Mouse (Mus musculus) cerebellum, adult 2 months (tissue): Measurements from ENCODE around the gene Saysd1. TPM values are rescaled to one million over a fixed set of nuclear protein-coding genes. Genes with fewer than 3 reads are reported as not detected.

Source experiments
- DNase-seq, 2 experiments: peaks; one replicate each; pipeline ENCODE4 v3.0.0; 2021
- H3K27ac ChIP-seq: fragments of 200-500 bp; 2 replicates; pipeline ENCODE4 v1.5.1; 2012; ENCODE audit warnings: low read length, control low read depth, inconsistent platforms; ENCODE audit not compliant: insufficient read depth
- H3K27me3 ChIP-seq: fragments of 200-500 bp; 2 replicates; pipeline ENCODE4 v1.6.1; 2012; ENCODE audit warnings: inconsistent platforms, mild to moderate bottlenecking, low read length, moderate library complexity; ENCODE audit not compliant: control insufficient read depth, insufficient read depth
- H3K4me1 ChIP-seq: fragments of 200-500 bp; 2 replicates; pipeline ENCODE4 v1.6.1; 2011; ENCODE audit warnings: low read length; ENCODE audit not compliant: control insufficient read depth, insufficient read depth
- H3K4me3 ChIP-seq: fragments of 200-500 bp; replicated peaks from 2 replicates; pipeline ENCODE3; 2011; ENCODE audit warnings: mild to moderate bottlenecking, low read depth, low read length, control low read depth; ENCODE audit not compliant: insufficient read depth
- CTCF ChIP-seq: fragments of 200-500 bp; IDR thresholded peaks from 2 replicates; pipeline ENCODE4 v1.5.1; 2011; ENCODE audit warnings: low read depth, mild to moderate bottlenecking, control low read depth, low read length, moderate library complexity, borderline replicate concordance; ENCODE audit not compliant: insufficient read depth
- POLR2A ChIP-seq: fragments of 200-500 bp; IDR thresholded peaks from 2 replicates; pipeline ENCODE4 v1.6.1; 2011; ENCODE audit warnings: low read length, control low read depth, borderline replicate concordance; ENCODE audit not compliant: insufficient read depth
- WGBS: fragments of 180-500 bp; shearing (Covaris S2); methylation state at CpG from one replicate; pipeline ENCODE4 v1.1.7; 2018; 5-methylcytosine and 5-hydroxymethylcytosine counted together
- polyA plus RNA-seq: library from polyadenylated mRNA; depleted of rRNA; stranded (reverse); fragments of >200 nt; gene quantifications from 2 replicates; pipeline ENCODE4 v1.2.3, GENCODE M21; 2012

Saysd1 gene
- polyA plus RNA-seq, 1 experiment, result 7.5 TPM

GRCm38 (mm10) chr14:20070629-20071028 is 67.7 kb downstream of the Saysd1 start:
- no peak for TF ChIP-seq POLR2A
- peak; percentile 53; the same call in 1 of the 2 replicates for TF ChIP-seq CTCF
- DNase-seq, result no peak
- Histone ChIP-seq H3K4me3 (no peak overlapping the region), H3K27me3 (no peaks in the 10 kb centered on the region), H3K27ac (no peak overlapping the region), H3K4me1 (no peaks in the 10 kb centered on the region)

GRCm38 (mm10) chr14:20068365-20068764 is 70.0 kb downstream of the Saysd1 start:
- H3K27ac ChIP-seq, result no peak overlapping the region
- no peak overlapping the region for H3K4me3 ChIP-seq
- H3K4me1 ChIP-seq, result no peaks in the 10 kb centered on the region
- H3K27me3 ChIP-seq, result no peaks in the 10 kb centered on the region
- no peak for DNase-seq
- TF ChIP-seq CTCF, result no peak
- 85% methylated on average over 2 of the region's 2 CpGs for WGBS

GRCm38 (mm10) chr14:20067293-20068074 is 70.8 kb downstream of the Saysd1 start:
- TF ChIP-seq CTCF (peak; percentile 79), POLR2A (no peak)
- H3K27ac ChIP-seq, result no peak overlapping the region

GRCm38 (mm10) chr14:20064771-20065170 is 73.6 kb downstream of the Saysd1 start:
- no peak for TF ChIP-seq CTCF
- TF ChIP-seq POLR2A, result no peak
- Histone ChIP-seq H3K4me3 (no peak overlapping the region), H3K27ac (no peak overlapping the region), H3K4me1 (no peaks in the 10 kb centered on the region), H3K27me3 (no peaks in the 10 kb centered on the region)
- no peak for DNase-seq

More at GRCm38 (mm10) chr14:20067293-20068074, 70.8 kb downstream of the Saysd1 start:
- WGBS, result 43% methylated on average over 18 of the region's 18 CpGs
- Histone ChIP-seq H3K4me1 (no peaks in the 10 kb centered on the region), H3K27me3 (no peaks in the 10 kb centered on the region), H3K4me3 (no peak overlapping the region)
- DNase-seq, result peak; percentile 78 to 83

GRCm38 (mm10) chr14:20048481-20048835 is 89.9 kb downstream of the Saysd1 start:
- no peak overlapping the region for H3K27ac ChIP-seq
- WGBS, result 35% methylated on average over 2 of the region's 2 CpGs
- no peaks in the 10 kb centered on the region for H3K4me1 ChIP-seq
- TF ChIP-seq POLR2A, result no peak
- no peak for TF ChIP-seq CTCF
- no peak for DNase-seq
- H3K27me3 ChIP-seq, result no peaks in the 10 kb centered on the region; the same call in 1 of the 2 replicates
- H3K4me3 ChIP-seq, result no peak overlapping the region

- DNase-seq, result no peak
- no peaks in the 10 kb centered on the region; the same call in 1 of the 2 replicates for H3K27me3 ChIP-seq
- TF ChIP-seq CTCF, result no peak
- no peak for TF ChIP-seq POLR2A
- no peaks in the 10 kb centered on the region for H3K4me1 ChIP-seq
- no peak overlapping the region for H3K27ac ChIP-seq
- 43% methylated on average over 3 of the region's 3 CpGs for WGBS
- no peak overlapping the region for H3K4me3 ChIP-seq
Measured at GRCm38 (mm10) chr14:20047814-20048480, 90.4 kb downstream of the Saysd1 start.

GRCm38 (mm10) chr14:20047291-20047690 is 91.0 kb downstream of the Saysd1 start:
- no peak overlapping the region for H3K27ac ChIP-seq

GRCm38 (mm10) chr14:20044036-20044435 is 94.3 kb downstream of the Saysd1 start:
- Histone ChIP-seq H3K27ac (no peak overlapping the region), H3K4me3 (no peak overlapping the region), H3K4me1 (no peaks in the 10 kb centered on the region), H3K27me3 (no peaks in the 10 kb centered on the region; the same call in 1 of the 2 replicates)
- no peak for TF ChIP-seq POLR2A
- TF ChIP-seq CTCF, result no peak
- WGBS, result 96% methylated on average over 1 of the region's 1 CpGs
- DNase-seq, result no peak

More at GRCm38 (mm10) chr14:20047291-20047690, 91.0 kb downstream of the Saysd1 start:
- H3K4me3 ChIP-seq, result no peak overlapping the region
- WGBS, result 62% methylated on average over 2 of the region's 2 CpGs
- no peaks in the 10 kb centered on the region; the same call in 1 of the 2 replicates for H3K27me3 ChIP-seq
- TF ChIP-seq CTCF (no peak), POLR2A (no peak)
- H3K4me1 ChIP-seq, result no peaks in the 10 kb centered on the region
- no peak for DNase-seq
